Mouse (Mus musculus): ENCODE measurements around the gene Kdm6a. TPM values are rescaled to one million over a fixed set of nuclear protein-coding genes. Genes with fewer than 3 reads are reported as not detected.

The Kdm6a gene
- 10 to 100 TPM; 15.4 to 33.7 TPM for total RNA-seq (2021)
- long read RNA-seq, experiment 1, partial matches to known transcripts, result 1 of 4 reads
- long read RNA-seq, experiment 1, other reads (novel, unspliced or antisense), result 3 of 4 reads
- long read RNA-seq, experiment 2, result 0 reads

DNA sequence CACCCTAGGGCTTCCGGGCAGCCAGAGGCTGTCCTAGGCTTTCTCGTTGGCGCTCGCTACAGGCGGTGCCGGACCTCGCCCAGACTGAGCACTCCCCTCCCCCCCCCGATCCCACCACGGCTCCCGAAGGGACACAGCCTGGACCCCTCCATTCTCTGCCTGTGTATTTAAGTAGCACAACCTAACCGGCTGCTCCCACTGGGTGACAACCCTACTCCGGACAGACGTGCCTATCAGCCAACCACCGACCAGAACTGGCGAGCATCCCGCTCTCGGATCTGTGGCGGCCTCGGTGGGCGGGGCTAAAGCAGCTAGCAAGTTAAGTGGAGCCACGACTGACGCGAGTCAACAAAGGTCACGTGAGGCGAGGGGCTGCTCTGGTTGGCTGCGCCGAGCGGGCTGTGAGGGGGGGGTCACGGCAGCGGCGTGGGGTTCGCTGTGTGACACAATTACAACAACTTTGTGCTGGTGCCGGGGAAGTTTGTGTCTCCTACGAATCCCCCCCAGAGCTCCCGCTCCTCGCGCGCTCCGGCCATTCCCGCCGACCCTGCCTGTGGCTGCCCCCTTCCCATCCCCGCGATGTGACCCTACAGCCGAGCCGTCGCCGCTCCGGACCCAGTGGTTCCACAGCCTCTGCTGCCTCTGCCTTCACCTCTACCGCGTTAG is at the start of gene Kdm6a:
Gene Kdm6a, plus strand, starts transcription at position 384 of the 666 bp plus-strand sequence.
- DNase-seq, result peak; percentile 99 to 100

GRCm38 (mm10) chrX:18145557-18145956 is 16.8 kb upstream of the Kdm6a start, which contains the start of gene Dusp21:
Gene Dusp21 (plus strand): TSS chrX:18145857.
- DNase-seq, result no peak

DNA sequence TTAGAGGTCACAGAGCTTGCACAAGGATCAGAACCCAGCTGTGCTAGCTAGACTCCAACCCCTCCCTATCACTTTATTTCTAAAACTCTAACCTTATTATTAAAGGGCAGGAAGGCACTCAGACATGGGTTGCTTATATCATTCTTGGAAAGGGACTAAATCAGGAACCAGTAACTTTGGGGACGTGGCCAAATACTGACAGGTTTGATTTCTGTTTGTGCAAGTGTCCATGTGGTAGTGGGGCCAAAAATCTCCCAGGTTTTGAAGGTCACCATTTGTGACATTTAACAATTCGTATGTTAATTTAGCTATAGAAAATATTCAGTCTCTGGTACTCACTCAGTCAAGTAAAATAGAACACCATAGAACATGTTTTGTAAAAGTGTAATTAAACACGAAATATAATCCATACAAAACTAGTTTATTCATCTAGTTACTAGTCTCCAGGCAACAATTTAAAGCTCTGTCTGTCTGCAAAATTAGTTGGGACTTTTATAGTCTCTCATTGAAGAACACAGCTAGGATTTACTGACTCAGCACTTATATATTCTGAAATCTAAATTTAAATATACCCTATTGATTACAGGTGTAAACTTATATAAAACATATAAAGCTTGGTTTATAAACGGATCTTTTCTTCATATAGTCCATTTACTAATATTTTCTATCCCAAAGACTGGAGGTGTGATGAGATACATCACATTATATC is 1.5 kb upstream of the Kdm6a start:
- no peak for DNase-seq

- no peak for DNase-seq
Observed at GRCm38 (mm10) chrX:18161796-18162191, 581 bp upstream of the Kdm6a start.

DNA sequence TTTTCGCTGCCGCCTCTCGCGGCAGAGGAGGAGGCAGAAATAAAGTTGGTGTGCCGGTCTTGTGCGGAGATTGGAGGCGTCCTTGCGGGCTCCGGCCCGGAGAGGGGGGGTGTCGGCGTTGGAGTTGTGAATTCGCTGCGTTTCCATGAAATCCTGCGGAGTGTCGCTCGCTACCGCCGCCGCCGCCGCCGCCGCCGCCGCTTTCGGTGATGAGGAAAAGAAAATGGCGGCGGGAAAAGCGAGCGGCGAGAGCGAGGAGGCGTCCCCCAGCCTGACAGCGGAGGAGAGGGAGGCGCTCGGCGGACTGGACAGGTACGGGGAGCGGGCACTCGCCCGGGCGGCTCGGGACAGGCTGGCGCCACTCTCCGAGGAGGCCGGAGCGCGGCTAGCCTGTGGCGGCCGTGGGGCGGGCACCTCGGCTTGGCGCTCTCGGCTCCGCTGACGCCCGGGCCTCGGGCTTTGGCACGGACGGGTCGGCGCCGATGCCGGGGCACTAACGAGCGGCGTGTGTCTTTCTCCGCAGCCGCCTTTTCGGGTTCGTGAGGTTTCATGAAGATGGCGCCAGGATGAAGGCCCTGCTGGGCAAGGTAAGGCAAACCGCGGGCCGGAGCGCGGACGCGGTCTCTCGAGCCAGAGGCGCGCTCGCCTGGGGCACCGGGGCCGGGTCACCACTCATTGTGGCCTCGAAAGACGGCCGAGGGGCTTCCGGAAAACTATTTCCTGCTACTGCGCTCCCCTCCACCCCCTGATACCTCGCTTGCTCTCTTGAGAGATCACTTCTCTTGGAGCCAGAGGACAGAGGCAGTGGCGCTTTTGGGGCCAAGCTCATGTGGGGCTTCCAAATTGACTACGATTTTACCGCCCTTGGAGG is 721 bp downstream of the Kdm6a start:
- peak; percentile 37 to 74 for DNase-seq

DNA sequence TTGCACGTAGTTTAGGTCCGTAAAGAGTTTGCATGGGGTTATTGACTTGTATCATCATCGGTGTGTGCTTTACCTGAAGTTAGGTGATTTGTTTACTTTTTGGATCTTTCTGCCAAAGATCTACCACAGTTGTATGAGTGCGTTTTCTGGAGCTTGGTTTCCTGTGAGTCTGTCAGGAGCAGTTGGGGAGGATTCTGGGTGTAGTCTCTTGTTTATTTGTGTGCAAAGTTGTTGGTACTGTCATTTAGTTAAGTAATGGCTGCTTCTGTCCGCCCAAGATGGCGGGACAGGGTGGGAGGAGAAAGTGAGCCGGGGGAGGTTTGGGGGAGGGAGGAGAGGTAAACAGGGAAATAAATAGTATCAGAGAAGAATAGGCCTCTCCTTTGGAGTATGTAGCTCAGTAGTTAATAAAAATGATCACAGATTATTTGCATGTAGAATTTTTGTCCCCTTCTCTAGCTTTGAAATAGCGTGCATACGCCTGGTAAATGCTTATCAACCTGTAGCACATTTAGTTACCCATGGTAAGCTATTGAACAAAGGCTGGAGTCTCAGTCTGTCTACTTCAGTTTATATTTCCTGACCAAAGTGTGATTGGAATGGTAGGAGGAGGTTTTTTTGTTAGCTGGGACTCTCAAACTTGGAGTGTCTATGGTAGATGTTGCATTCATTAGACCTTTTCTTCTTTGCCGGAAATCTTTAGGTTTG is 1.7 kb downstream of the Kdm6a start:
- DNase-seq, result peak; percentile 33 to 74

DNA sequence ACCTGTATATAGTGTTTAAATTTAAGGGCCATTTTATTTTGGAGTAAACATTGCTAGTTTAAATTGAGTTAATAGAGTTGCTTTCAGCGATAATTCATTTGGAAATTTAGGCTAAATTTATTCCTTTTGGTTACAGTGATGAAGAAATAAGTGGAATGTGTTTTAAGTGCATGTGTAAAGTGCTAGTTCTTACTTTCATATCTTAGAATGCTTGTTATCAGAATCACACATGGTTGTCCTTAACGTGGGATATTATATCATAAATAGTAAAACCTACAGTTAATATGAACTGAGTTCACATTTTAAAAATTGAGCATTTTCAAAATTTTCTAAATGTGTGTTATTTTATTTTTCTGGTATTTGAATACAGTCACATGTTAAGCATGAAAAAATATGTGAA is 2.7 kb downstream of the Kdm6a start:
- no peak for DNase-seq

DNA sequence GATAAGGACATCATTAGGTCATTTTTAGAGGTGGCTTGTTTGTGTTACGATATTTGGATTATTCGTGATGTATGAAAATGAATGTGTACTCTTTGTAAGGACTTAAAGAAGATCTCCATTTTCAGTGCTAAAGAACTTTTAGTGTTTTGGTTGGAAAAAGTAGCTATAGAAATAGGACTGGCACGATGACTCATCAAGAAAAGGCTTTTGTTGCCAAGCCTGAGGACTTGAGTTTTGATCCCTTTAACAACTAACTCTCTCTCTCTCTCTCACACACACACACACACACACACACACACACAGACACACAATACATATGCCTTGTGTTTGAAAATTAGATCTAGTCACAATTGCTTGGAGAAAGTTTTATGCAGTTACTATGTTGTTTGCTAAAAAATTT is 4.6 kb downstream of the Kdm6a start:
- no peak for DNase-seq

GRCm38 (mm10) chrX:18168940-18169339 is 6.6 kb downstream of the Kdm6a start:
- no peak for DNase-seq

- no peak for DNase-seq
Observed at GRCm38 (mm10) chrX:18174831-18175230, 12.5 kb downstream of the Kdm6a start.

- no peak for DNase-seq
Observed at GRCm38 (mm10) chrX:18177803-18178202, 15.4 kb downstream of the Kdm6a start.

DNA sequence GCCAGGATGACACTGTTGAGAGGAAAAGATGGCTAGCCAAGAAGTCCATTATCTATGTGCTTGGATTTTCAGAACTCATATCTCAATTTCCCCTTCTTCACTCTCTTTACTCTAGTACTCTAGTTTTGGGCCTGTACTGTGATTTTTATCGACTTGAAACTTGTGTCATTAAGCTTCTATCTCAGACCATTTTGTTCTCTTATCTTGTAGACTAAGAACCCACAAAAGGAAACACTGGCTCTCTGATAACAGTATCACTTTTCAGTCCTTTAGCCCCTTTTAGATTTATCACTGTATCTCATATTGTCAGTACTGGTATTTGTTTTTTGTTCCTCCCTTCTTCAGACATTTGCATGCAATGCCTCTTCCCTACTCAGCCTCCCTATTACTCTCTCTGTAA is 17.1 kb downstream of the Kdm6a start:
- DNase-seq, result no peak

- peak in 1 of 2 experiments; percentile 19 for DNase-seq
Observed at GRCm38 (mm10) chrX:18187203-18187602, 24.8 kb downstream of the Kdm6a start.

DNA sequence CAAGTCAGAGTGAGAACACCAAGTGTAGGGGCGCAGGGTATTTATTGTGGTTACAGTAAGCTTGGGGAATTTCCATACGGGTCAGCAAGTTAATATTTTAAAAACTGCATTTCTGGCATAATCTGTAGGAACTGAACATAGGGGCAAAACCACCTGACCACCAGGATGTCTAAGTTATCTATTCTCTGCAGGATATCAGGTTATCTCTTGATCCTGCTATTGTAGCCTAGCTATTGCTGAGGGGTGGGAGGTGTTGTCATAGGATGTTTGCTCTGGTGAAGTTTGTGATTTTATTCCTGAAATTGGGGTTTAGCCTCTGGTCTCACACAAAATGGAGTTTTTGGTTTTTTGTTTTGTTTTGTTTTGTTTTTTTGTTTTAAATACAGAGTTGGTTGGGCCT is 25.9 kb downstream of the Kdm6a start:
- DNase-seq, result no peak

- DNase-seq, result no peak
Observed at GRCm38 (mm10) chrX:18239572-18239971, 77.2 kb downstream of the Kdm6a start.

- no peak for DNase-seq
Observed at GRCm38 (mm10) chrX:18250621-18251020, 88.2 kb downstream of the Kdm6a start.

DNA sequence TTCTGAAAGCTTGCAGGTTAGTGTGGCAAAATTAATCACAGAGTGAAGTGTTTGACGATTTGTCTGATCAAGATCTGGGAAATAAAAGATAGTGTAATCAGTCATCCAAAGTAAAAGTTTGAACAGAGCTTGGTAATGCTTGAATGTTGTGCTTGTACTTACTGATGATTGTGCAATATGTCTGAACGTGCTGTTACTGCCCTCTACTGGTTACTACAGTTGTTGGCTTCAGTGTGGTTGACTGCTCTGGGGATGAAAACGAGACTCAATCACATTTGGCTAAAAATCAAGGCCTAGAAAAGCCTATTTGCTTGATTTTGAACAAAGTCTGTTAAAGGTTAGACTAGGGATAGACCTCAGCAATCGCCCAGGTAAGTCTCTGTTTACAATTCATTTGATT is 92.4 kb downstream of the Kdm6a start:
- DNase-seq, result peak; percentile 41 to 76

- DNase-seq, result no peak
Observed at GRCm38 (mm10) chrX:18258238-18258809, 95.9 kb downstream of the Kdm6a start.

DNA sequence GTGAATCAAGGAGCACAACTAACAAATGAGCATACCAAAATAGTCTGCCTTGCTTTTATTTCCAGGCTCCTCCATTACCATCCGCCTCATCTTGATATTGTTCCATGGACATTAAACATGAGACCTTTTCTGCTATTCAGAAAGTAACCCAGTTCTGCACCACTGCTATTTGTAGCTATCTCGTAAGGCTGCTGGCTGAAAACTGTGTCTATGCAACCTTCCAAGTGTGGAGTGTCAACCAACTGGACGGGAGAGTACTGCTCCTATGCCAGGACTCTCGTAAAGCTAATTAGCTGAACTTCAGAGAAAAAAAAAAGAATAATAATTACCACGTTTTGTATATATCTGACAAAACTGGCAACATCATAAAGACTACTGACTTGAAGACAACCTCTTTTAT is 116.2 kb downstream of the Kdm6a start:
- DNase-seq, result peak; percentile 46 to 47

- DNase-seq, result no peak
Observed at GRCm38 (mm10) chrX:18280134-18280533, 117.8 kb downstream of the Kdm6a start.
